Mouse (Mus musculus): ENCODE measurements at regions not wholly inside any gene's neighbourhood (a gene's known extent, or its start where the extent isn't known, plus 50 kb on each side); places are given as distances from the start of the nearest gene placed in this dataset.

GRCm38 (mm10) chr16:72152920-72153319 is 155.2 kb upstream of the Robo1 start:
- H3K4me2 ChIP-seq (replicated peaks), result no peak overlapping the region
- H3K27me3 ChIP-seq, result no peaks in the 10 kb centered on the region
- H3K9ac ChIP-seq, result no peak overlapping the region
- H3K4me1 ChIP-seq, result no peaks in the 10 kb centered on the region
- H3K9me3 ChIP-seq (replicated peaks), result no peaks in the 10 kb centered on the region
- H3K27ac ChIP-seq (replicated peaks), result no peak overlapping the region
- no peak overlapping the region for H3K4me3 ChIP-seq (replicated peaks)
- whole genome bisulfite sequencing, result 94% methylated on average over 2 of the region's 2 CpGs
- ATAC-seq (ENCODE audit: insufficient number of reproducible peaks, low FRiP score, low TSS enrichment, low read depth), result no peak
- H3K36me3 ChIP-seq, result no peaks in the 10 kb centered on the region

GRCm38 (mm10) chr16:72157913-72158312 is 150.2 kb upstream of the Robo1 start:
- no peak overlapping the region for H3K4me2 ChIP-seq (replicated peaks)
- no peaks in the 10 kb centered on the region for H3K27me3 ChIP-seq
- H3K4me1 ChIP-seq, result no peaks in the 10 kb centered on the region
- no peak overlapping the region for H3K27ac ChIP-seq (replicated peaks)
- no peak overlapping the region for H3K9ac ChIP-seq
- no peak overlapping the region for H3K4me3 ChIP-seq (replicated peaks)
- H3K9me3 ChIP-seq (replicated peaks), result no peaks in the 10 kb centered on the region
- ATAC-seq (ENCODE audit: insufficient number of reproducible peaks, low FRiP score, low TSS enrichment, low read depth), result no peak
- 83% methylated on average over 14 of the region's 14 CpGs for WGBS
- H3K36me3 ChIP-seq, result no peaks in the 10 kb centered on the region

- no peak overlapping the region for H3K4me2 ChIP-seq (replicated peaks)
- H3K27ac ChIP-seq (replicated peaks), result no peak overlapping the region
- no peak for ATAC-seq (ENCODE audit: insufficient number of reproducible peaks, low FRiP score, low TSS enrichment, low read depth)
- no peaks in the 10 kb centered on the region for H3K36me3 ChIP-seq
- H3K9ac ChIP-seq, result no peak overlapping the region
- H3K4me3 ChIP-seq (replicated peaks), result no peak overlapping the region
- H3K4me1 ChIP-seq, result no peaks in the 10 kb centered on the region
- no peaks in the 10 kb centered on the region for H3K27me3 ChIP-seq
- 71% methylated on average over 4 of the region's 4 CpGs for WGBS
- H3K9me3 ChIP-seq (replicated peaks), result no peaks in the 10 kb centered on the region
Observed at GRCm38 (mm10) chr16:72159411-72159810, 148.7 kb upstream of the Robo1 start.

- Histone ChIP-seq H3K4me2 (replicated peaks) (no peak overlapping the region), H3K9me3 (replicated peaks) (no peaks in the 10 kb centered on the region), H3K36me3 (no peaks in the 10 kb centered on the region), H3K4me3 (replicated peaks) (no peak overlapping the region), H3K27ac (replicated peaks) (no peak overlapping the region), H3K9ac (no peak overlapping the region), H3K27me3 (no peaks in the 10 kb centered on the region), H3K4me1 (no peaks in the 10 kb centered on the region)
- 80% methylated on average over 5 of the region's 5 CpGs for WGBS
- ATAC-seq (ENCODE audit: insufficient number of reproducible peaks, low FRiP score, low TSS enrichment, low read depth), result no peak
Observed at GRCm38 (mm10) chr16:72175727-72176126, 132.4 kb upstream of the Robo1 start.

- H3K9ac ChIP-seq, result no peak overlapping the region
- H3K4me2 ChIP-seq (replicated peaks), result no peak overlapping the region
- WGBS, result 6% methylated on average over 1 of the region's 1 CpGs
Observed at GRCm38 (mm10) chr16:72194320-72194719, 113.8 kb upstream of the Robo1 start.

GRCm38 (mm10) chr16:72215360-72216013 is 92.6 kb upstream of the Robo1 start:
- H3K27me3 ChIP-seq, result no peaks in the 10 kb centered on the region
- H3K9ac ChIP-seq, result no peak overlapping the region
- peak overlapping the region; percentile 45 for H3K4me2 ChIP-seq (replicated peaks)
- H3K4me1 ChIP-seq, result 0 out of 2 replicates have a peak, but pooled peaks cover 2% of the 10 kb centered on the region
- H3K9me3 ChIP-seq (replicated peaks), result no peaks in the 10 kb centered on the region
- H3K4me3 ChIP-seq (replicated peaks), result peak overlapping the region; percentile 30
- H3K36me3 ChIP-seq, result no peaks in the 10 kb centered on the region
- no peak for ATAC-seq (ENCODE audit: insufficient number of reproducible peaks, low FRiP score, low TSS enrichment, low read depth)
- 30% methylated on average over 15 of the region's 15 CpGs for WGBS
- no peak overlapping the region for H3K27ac ChIP-seq (replicated peaks)

More at GRCm38 (mm10) chr16:72194320-72194719, 113.8 kb upstream of the Robo1 start:
- no peak for ATAC-seq (ENCODE audit: insufficient number of reproducible peaks, low FRiP score, low TSS enrichment, low read depth)
- no peak overlapping the region for H3K27ac ChIP-seq (replicated peaks)
- H3K27me3 ChIP-seq, result no peaks in the 10 kb centered on the region
- H3K36me3 ChIP-seq, result no peaks in the 10 kb centered on the region
- no peaks in the 10 kb centered on the region for H3K4me1 ChIP-seq
- H3K9me3 ChIP-seq (replicated peaks), result no peaks in the 10 kb centered on the region
- H3K4me3 ChIP-seq (replicated peaks), result no peak overlapping the region

- no peak overlapping the region for H3K9ac ChIP-seq
- no peaks in the 10 kb centered on the region for H3K27me3 ChIP-seq
- 1% methylated on average over 3 of the region's 3 CpGs for WGBS
- 0 out of 2 replicates have a peak, but pooled peaks cover 2% of the 10 kb centered on the region for H3K4me1 ChIP-seq
- H3K36me3 ChIP-seq, result no peaks in the 10 kb centered on the region
- no peaks in the 10 kb centered on the region for H3K9me3 ChIP-seq (replicated peaks)
- H3K4me3 ChIP-seq (replicated peaks), result no peak overlapping the region
- no peak overlapping the region for H3K4me2 ChIP-seq (replicated peaks)
- no peak overlapping the region for H3K27ac ChIP-seq (replicated peaks)
- no peak for ATAC-seq (ENCODE audit: insufficient number of reproducible peaks, low FRiP score, low TSS enrichment, low read depth)
Observed at GRCm38 (mm10) chr16:72218021-72218420, 90.1 kb upstream of the Robo1 start.

- Histone ChIP-seq H3K27me3 (no peaks in the 10 kb centered on the region), H3K4me2 (replicated peaks) (no peak overlapping the region), H3K4me1 (0 out of 2 replicates have a peak, but pooled peaks cover 2% of the 10 kb centered on the region), H3K9ac (no peak overlapping the region), H3K9me3 (replicated peaks) (no peaks in the 10 kb centered on the region), H3K27ac (replicated peaks) (no peak overlapping the region), H3K36me3 (no peaks in the 10 kb centered on the region), H3K4me3 (replicated peaks) (no peak overlapping the region)
- 29% methylated on average over 3 of the region's 3 CpGs for WGBS
- ATAC-seq (ENCODE audit: insufficient number of reproducible peaks, low FRiP score, low TSS enrichment, low read depth), result no peak
Observed at GRCm38 (mm10) chr16:72221912-72222502, 86.1 kb upstream of the Robo1 start.

- Histone ChIP-seq H3K27ac (replicated peaks) (no peak overlapping the region), H3K9ac (no peak overlapping the region), H3K4me1 (no peaks in the 10 kb centered on the region), H3K4me3 (replicated peaks) (no peak overlapping the region), H3K27me3 (no peaks in the 10 kb centered on the region), H3K4me2 (replicated peaks) (no peak overlapping the region), H3K36me3 (no peaks in the 10 kb centered on the region), H3K9me3 (replicated peaks) (no peaks in the 10 kb centered on the region)
- no peak for ATAC-seq (ENCODE audit: insufficient number of reproducible peaks, low FRiP score, low TSS enrichment, low read depth)
- 52% methylated on average over 3 of the region's 3 CpGs for WGBS
Observed at GRCm38 (mm10) chr16:72223860-72224259, 84.2 kb upstream of the Robo1 start.

GRCm38 (mm10) chr16:72225157-72225880 is 82.8 kb upstream of the Robo1 start:
- H3K4me3 ChIP-seq (replicated peaks), result no peak overlapping the region
- H3K4me2 ChIP-seq (replicated peaks), result no peak overlapping the region
- H3K27me3 ChIP-seq, result no peaks in the 10 kb centered on the region
- H3K4me1 ChIP-seq, result no peaks in the 10 kb centered on the region
- H3K36me3 ChIP-seq, result no peaks in the 10 kb centered on the region
- WGBS, result 71% methylated on average over 4 of the region's 4 CpGs
- H3K27ac ChIP-seq (replicated peaks), result no peak overlapping the region
- H3K9me3 ChIP-seq (replicated peaks), result no peaks in the 10 kb centered on the region
- H3K9ac ChIP-seq, result no peak overlapping the region
- ATAC-seq (ENCODE audit: insufficient number of reproducible peaks, low FRiP score, low TSS enrichment, low read depth), result no peak

- Histone ChIP-seq H3K4me3 (replicated peaks) (no peak overlapping the region), H3K9ac (no peak overlapping the region), H3K36me3 (no peaks in the 10 kb centered on the region), H3K4me2 (replicated peaks) (no peak overlapping the region), H3K9me3 (replicated peaks) (no peaks in the 10 kb centered on the region), H3K4me1 (no peaks in the 10 kb centered on the region), H3K27ac (replicated peaks) (no peak overlapping the region), H3K27me3 (no peaks in the 10 kb centered on the region)
- 16% methylated on average over 1 of the region's 1 CpGs for WGBS
- no peak for ATAC-seq (ENCODE audit: insufficient number of reproducible peaks, low FRiP score, low TSS enrichment, low read depth)
Observed at GRCm38 (mm10) chr16:72234366-72234765, 73.7 kb upstream of the Robo1 start.

Measured in embryonic facial prominence, embryonic 15.5 days (tissue).